Mouse (Mus musculus): ENCODE measurements around the gene Ppcs.

Gene Ppcs

GRCm38 (mm10) chr4:119421191-119421590, 1.0 kb downstream of the Ppcs start:
- peak; percentile 71 to 81 for DNase-seq (ENCODE audit: inconsistent age in 2 of 2, low spot score in 1 of 2)

GRCm38 (mm10) chr4:119417894-119418293, 4.3 kb downstream of the Ppcs start:
- DNase-seq (ENCODE audit: inconsistent age in 2 of 2, low spot score in 1 of 2) = peak in 1 of 2 experiments; percentile 43

GRCm38 (mm10) chr4:119417270-119417669, 5.0 kb downstream of the Ppcs start:
- peak; percentile 57 to 80 for DNase-seq (ENCODE audit: inconsistent age in 2 of 2, low spot score in 1 of 2)

- DNase-seq (ENCODE audit: inconsistent age in 2 of 2, low spot score in 1 of 2) = peak; percentile 96 to 97
These were observed 7.0 kb downstream of the Ppcs start, which contains the start of gene Ccdc30 for GRCm38 (mm10) chr4:119415072-119415753. Gene Ccdc30, minus strand, starts transcription at chr4:119415521.

- no peak for DNase-seq (ENCODE audit: inconsistent age in 2 of 2, low spot score in 1 of 2)
These were observed 9.4 kb downstream of the Ppcs start for GRCm38 (mm10) chr4:119412791-119413190.

- DNase-seq (ENCODE audit: inconsistent age in 2 of 2, low spot score in 1 of 2) = no peak
These were observed 10.2 kb downstream of the Ppcs start for GRCm38 (mm10) chr4:119411877-119412650.

GRCm38 (mm10) chr4:119403431-119403830, 18.8 kb downstream of the Ppcs start:
- DNase-seq (ENCODE audit: inconsistent age in 2 of 2, low spot score in 1 of 2) = no peak

GRCm38 (mm10) chr4:119400896-119401295, 21.3 kb downstream of the Ppcs start:
- no peak for DNase-seq (ENCODE audit: inconsistent age in 2 of 2, low spot score in 1 of 2)

GRCm38 (mm10) chr4:119398751-119399150, 23.5 kb downstream of the Ppcs start:
- no peak for DNase-seq (ENCODE audit: inconsistent age in 2 of 2, low spot score in 1 of 2)

- peak; percentile 27 to 56 for DNase-seq (ENCODE audit: inconsistent age in 2 of 2, low spot score in 1 of 2)
These were observed 31.9 kb downstream of the Ppcs start for GRCm38 (mm10) chr4:119390369-119390768.

- no peak for DNase-seq (ENCODE audit: inconsistent age in 2 of 2, low spot score in 1 of 2)
These were observed 33.0 kb downstream of the Ppcs start for GRCm38 (mm10) chr4:119389184-119389583.

- no peak for DNase-seq (ENCODE audit: inconsistent age in 2 of 2, low spot score in 1 of 2)
These were observed 40.6 kb downstream of the Ppcs start for GRCm38 (mm10) chr4:119381471-119382190.

- no peak for DNase-seq (ENCODE audit: inconsistent age in 2 of 2, low spot score in 1 of 2)
These were observed 52.8 kb downstream of the Ppcs start for GRCm38 (mm10) chr4:119369460-119369859.

Measured in adrenal gland, adult (tissue).